Mouse (Mus musculus) spleen, embryonic (tissue): Measurements from ENCODE around the gene Ifna11.
"Not testable (repeated sequence)": the region's sequence is repeated elsewhere in the genome, so short reads cannot be mapped to it uniquely, and the experiment has no call there.

Experiments used
- CTCF ChIA-PET: fragments of 350-600 bp; sonication (Branson Sonifier 250); formaldehyde crosslinking; loops from one replicate; lab custom pipeline; 2022; lab: Charles Lee

Gene Ifna11

GRCm38 (mm10) chr4:88819659-88820058 lies at the start of gene Ifna11:
Ifna11 (plus strand) TSS chr4:88819959.
- CTCF ChIA-PET = no interaction called here

- CTCF ChIA-PET = not testable (repeated sequence)
These were observed 46.2 kb upstream of the Ifna11 start, which contains the start of gene Gm13290 for GRCm38 (mm10) chr4:88773534-88773933. Gm13290 (plus strand) TSS chr4:88773834.

- CTCF ChIA-PET = not testable (repeated sequence)
These were observed 43.1 kb upstream of the Ifna11 start, which contains the start of gene Gm13289 for GRCm38 (mm10) chr4:88776622-88777021. Gm13289 (plus strand) TSS chr4:88776922.

- CTCF ChIA-PET = not testable (repeated sequence)
These were observed 40.2 kb upstream of the Ifna11 start, which contains the start of gene Gm13272 for GRCm38 (mm10) chr4:88779550-88779949. Gm13272 (plus strand) TSS chr4:88779850.

- CTCF ChIA-PET = not testable (repeated sequence)
These were observed 39.4 kb upstream of the Ifna11 start for GRCm38 (mm10) chr4:88780320-88780719.

- CTCF ChIA-PET = not testable (repeated sequence)
These were observed 37.9 kb upstream of the Ifna11 start, which contains the start of gene Ifnz for GRCm38 (mm10) chr4:88781831-88782230. Ifnz (plus strand) TSS chr4:88782131.

- CTCF ChIA-PET = not testable (repeated sequence)
These were observed 37.4 kb upstream of the Ifna11 start for GRCm38 (mm10) chr4:88782335-88782734.

GRCm38 (mm10) chr4:88785409-88785808 lies 34.4 kb upstream of the Ifna11 start, which contains the start of gene Gm13276:
Gm13276 (plus strand) TSS chr4:88785709.
- CTCF ChIA-PET = not testable (repeated sequence)

- CTCF ChIA-PET = not testable (repeated sequence)
These were observed 31.4 kb upstream of the Ifna11 start, which contains the start of gene Gm13277 for GRCm38 (mm10) chr4:88788402-88788801. Gm13277 (plus strand) TSS chr4:88788632.

- CTCF ChIA-PET = not testable (repeated sequence)
These were observed 28.5 kb upstream of the Ifna11 start, which contains the start of gene Gm13278 for GRCm38 (mm10) chr4:88791250-88791649. Gm13278 (plus strand) TSS chr4:88791550.

- CTCF ChIA-PET = not testable (repeated sequence)
These were observed 25.7 kb upstream of the Ifna11 start, which contains the start of gene Gm13275 for GRCm38 (mm10) chr4:88793936-88794675. Gm13275 (plus strand) TSS chr4:88794487.

GRCm38 (mm10) chr4:88797097-88797496 lies 22.7 kb upstream of the Ifna11 start, which contains the start of gene Gm13279:
Gm13279 (plus strand) TSS chr4:88797397.
- CTCF ChIA-PET = not testable (repeated sequence)

GRCm38 (mm10) chr4:88799365-88799764 lies 20.4 kb upstream of the Ifna11 start, which contains the start of gene Gm13285:
Gm13285 (plus strand) TSS chr4:88799665.
- CTCF ChIA-PET = not testable (repeated sequence)

- CTCF ChIA-PET = not testable (repeated sequence)
These were observed 16.8 kb upstream of the Ifna11 start, which contains the start of gene Gm13287 for GRCm38 (mm10) chr4:88802954-88803353. Gm13287 (plus strand) TSS chr4:88803254.

GRCm38 (mm10) chr4:88805231-88805630 lies 14.5 kb upstream of the Ifna11 start, which contains the start of gene Gm13288:
Gm13288 (plus strand) TSS chr4:88805531.
- CTCF ChIA-PET = not testable (repeated sequence)

GRCm38 (mm10) chr4:88805761-88806160 lies 14.0 kb upstream of the Ifna11 start:
- CTCF ChIA-PET = not testable (repeated sequence)

GRCm38 (mm10) chr4:88815928-88816327 lies 3.8 kb upstream of the Ifna11 start, which contains the start of gene Ifna7:
Ifna7 (plus strand) TSS chr4:88816228.
- CTCF ChIA-PET = no interaction called here

GRCm38 (mm10) chr4:88822995-88823394 lies 3.2 kb downstream of the Ifna11 start:
- CTCF ChIA-PET = interaction anchor here (0.6 kb wide), 1 partner anchor 404 kb away, joined by 4 read pairs; no protein-coding TSS in a partner anchor

GRCm38 (mm10) chr4:88827116-88827515 lies 7.4 kb downstream of the Ifna11 start, which contains the start of gene Ifna6:
Ifna6 (plus strand) TSS chr4:88827416.
- CTCF ChIA-PET = not testable (repeated sequence)

- CTCF ChIA-PET = no interaction called here
These were observed 10.8 kb downstream of the Ifna11 start for GRCm38 (mm10) chr4:88830523-88830922.

GRCm38 (mm10) chr4:88835225-88835624 lies 15.5 kb downstream of the Ifna11 start, which contains the start of gene Ifna5:
Ifna5 (plus strand) TSS chr4:88835525.
- CTCF ChIA-PET = not testable (repeated sequence)

GRCm38 (mm10) chr4:88838828-88839227 lies 19.1 kb downstream of the Ifna11 start:
- CTCF ChIA-PET = no interaction called here
